Mouse (Mus musculus) embryonic facial prominence, embryonic 13.5 days (tissue): ENCODE results near the gene Edc4. TPM values are rescaled to one million over a fixed set of nuclear protein-coding genes. Genes with fewer than 3 reads are reported as not detected.

Experiments
- ATAC-seq: fragments of 200-750 bp; cut with Nextera tagmentation; 2 replicates; pipeline ENCODE4 v1.8.0; 2017; ENCODE audit warnings: low read depth; ENCODE audit not compliant: insufficient number of reproducible peaks, insufficient read depth, low FRiP score, low TSS enrichment
- H3K27ac ChIP-seq: fragments of 300-500 bp; sonication (generic); 2 replicates; pipeline ENCODE4 v1.5.1; 2015; ENCODE audit warnings: moderate library complexity, mild to moderate bottlenecking, inconsistent platforms
- H3K27me3 ChIP-seq: fragments of 300-500 bp; sonication (generic); 2 replicates; pipeline ENCODE4 v1.6.1; 2015; ENCODE audit warnings: mild to moderate bottlenecking, inconsistent platforms
- H3K36me3 ChIP-seq: fragments of 300-500 bp; sonication (generic); 2 replicates; pipeline ENCODE4 v1.6.1; 2015; ENCODE audit warnings: mild to moderate bottlenecking, inconsistent platforms
- H3K4me1 ChIP-seq: fragments of 300-500 bp; sonication (generic); 2 replicates; pipeline ENCODE4 v1.6.1; 2015; ENCODE audit warnings: inconsistent platforms
- H3K4me2 ChIP-seq: fragments of 300-500 bp; sonication (generic); 2 replicates; pipeline ENCODE4 v1.6.1; 2015; ENCODE audit warnings: moderate library complexity, mild to moderate bottlenecking, inconsistent platforms
- H3K4me3 ChIP-seq: fragments of 300-500 bp; sonication (generic); 2 replicates; pipeline ENCODE4 v1.5.1; 2015; ENCODE audit warnings: mild to moderate bottlenecking, inconsistent platforms
- H3K9ac ChIP-seq: fragments of 300-500 bp; sonication (generic); 2 replicates; pipeline ENCODE4 v1.6.1; 2015; ENCODE audit warnings: mild to moderate bottlenecking, inconsistent platforms
- H3K9me3 ChIP-seq: fragments of 300-500 bp; sonication (generic); 2 replicates; pipeline ENCODE4 v1.6.1; 2016; ENCODE audit warnings: inconsistent platforms
- WGBS: fragments of 180-500 bp; shearing (Covaris S2); methylation state at CpG from one replicate; pipeline ENCODE4 v1.1.7; 2015; ENCODE audit warnings: mixed read lengths; 5-methylcytosine and 5-hydroxymethylcytosine counted together
- polyA plus RNA-seq: library from polyadenylated mRNA; unstranded; fragments of >200 nt; fragmentation: Nextera tagmentation; extraction: Ambion mirVana; gene quantifications from 2 replicates; pipeline ENCODE4 v1.2.1, GENCODE M21; 2015

The Edc4 gene
- polyA plus RNA-seq, 1 experiment from 2014 or later, result 58.3 TPM

DNA sequence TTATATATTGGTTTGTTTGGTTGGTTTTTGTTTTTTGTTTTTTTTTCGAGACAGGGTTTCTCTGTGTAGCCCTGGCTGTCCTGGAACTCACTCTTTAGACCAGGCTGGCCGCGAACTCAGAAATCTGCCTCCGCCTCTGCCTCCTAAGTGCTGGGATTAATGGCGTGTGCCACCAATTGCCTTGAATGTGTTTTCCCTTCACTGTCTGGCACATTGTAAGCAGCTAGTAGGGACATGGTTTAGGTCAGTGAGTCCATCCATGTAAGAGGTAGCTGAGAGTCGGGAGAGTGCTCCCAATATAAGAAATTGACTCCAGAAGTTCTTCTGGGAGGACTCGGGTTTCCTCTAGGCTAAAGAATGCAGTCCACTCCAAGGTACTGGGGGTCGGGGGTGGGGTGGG is 26.4 kb upstream of the Edc4 start:
- no peaks in the 10 kb centered on the region for H3K9me3 ChIP-seq
- no peak for ATAC-seq
- H3K4me3 ChIP-seq, result peak overlapping the region; percentile 84
- peak overlapping the region; percentile 83; the same call in 1 of the 2 replicates for H3K27ac ChIP-seq
- H3K9ac ChIP-seq, result peak overlapping the region; percentile 88
- H3K27me3 ChIP-seq, result no peaks in the 10 kb centered on the region
- WGBS, result 24% methylated on average over 8 of the region's 8 CpGs
- peak overlapping the region; percentile 99 for H3K4me2 ChIP-seq
- peaks cover 45% of the 10 kb centered on the region for H3K4me1 ChIP-seq
- peaks cover 12% of the 10 kb centered on the region for H3K36me3 ChIP-seq

GRCm38 (mm10) chr8:105854715-105855216 is 25.9 kb upstream of the Edc4 start, which contains the start of gene Thap11:
Gene Thap11, plus strand, starts transcription at chr8:105855132.
- Histone ChIP-seq H3K4me2 (peak within 1 kb of the TSS; percentile 99), H3K27ac (peak within 1 kb of the TSS; percentile 83), H3K9me3 (no peaks in the 10 kb centered on the region), H3K9ac (peak within 1 kb of the TSS; percentile 88), H3K27me3 (no peaks in the 10 kb centered on the region), H3K4me3 (peak within 1 kb of the TSS; percentile 84), H3K36me3 (peaks cover 8% of the 10 kb centered on the region), H3K4me1 (peaks cover 50% of the 10 kb centered on the region)
- WGBS, result under 1% methylated on average over 43 of the region's 43 CpGs
- peak; percentile 89 for ATAC-seq

DNA sequence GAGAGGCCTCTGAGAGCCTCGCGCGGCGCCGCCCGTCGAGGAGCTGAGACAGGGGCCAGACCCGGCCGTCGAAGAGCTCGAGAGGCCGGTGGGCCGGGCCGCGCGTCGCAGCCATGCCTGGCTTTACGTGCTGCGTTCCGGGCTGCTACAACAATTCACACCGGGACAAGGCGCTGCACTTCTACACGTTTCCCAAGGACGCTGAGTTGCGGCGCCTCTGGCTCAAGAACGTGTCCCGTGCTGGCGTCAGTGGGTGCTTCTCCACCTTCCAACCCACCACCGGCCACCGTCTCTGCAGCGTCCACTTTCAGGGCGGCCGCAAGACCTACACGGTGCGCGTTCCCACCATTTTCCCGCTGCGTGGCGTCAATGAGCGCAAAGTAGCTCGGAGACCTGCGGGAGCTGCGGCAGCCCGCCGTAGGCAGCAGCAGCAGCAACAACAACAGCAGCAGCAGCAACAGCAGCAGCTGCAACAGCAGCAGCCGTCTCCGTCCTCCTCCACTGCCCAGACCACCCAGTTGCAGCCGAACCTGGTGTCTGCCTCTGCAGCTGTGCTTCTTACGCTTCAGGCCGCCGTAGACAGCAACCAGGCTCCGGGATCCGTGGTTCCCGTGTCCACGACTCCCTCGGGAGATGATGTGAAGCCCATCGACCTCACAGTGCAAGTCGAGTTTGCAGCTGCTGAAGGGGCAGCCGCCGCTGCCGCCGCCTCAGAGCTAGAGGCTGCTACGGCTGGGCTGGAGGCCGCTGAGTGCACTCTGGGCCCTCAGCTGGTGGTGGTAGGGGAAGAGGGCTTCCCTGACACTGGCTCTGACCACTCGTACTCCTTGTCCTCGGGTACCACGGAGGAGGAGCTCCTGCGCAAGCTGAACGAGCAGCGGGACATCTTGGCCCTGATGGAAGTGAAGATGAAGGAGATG is 25.2 kb upstream of the Edc4 start:
- Histone ChIP-seq H3K4me3 (peak overlapping the region; percentile 84), H3K9ac (peak overlapping the region; percentile 88), H3K27ac (peak overlapping the region; percentile 83), H3K4me1 (peaks cover 50% of the 10 kb centered on the region), H3K4me2 (peak overlapping the region; percentile 99), H3K9me3 (no peaks in the 10 kb centered on the region), H3K36me3 (peaks cover 7% of the 10 kb centered on the region; the same call in 1 of the 2 replicates), H3K27me3 (no peaks in the 10 kb centered on the region)
- ATAC-seq, result peak; percentile 28
- under 1% methylated on average over 71 of the region's 71 CpGs for WGBS

- no peaks in the 10 kb centered on the region for H3K9me3 ChIP-seq
- ATAC-seq, result no peak
- peak overlapping the region; percentile 84 for H3K4me3 ChIP-seq
- H3K4me1 ChIP-seq, result peaks cover 47% of the 10 kb centered on the region
- H3K9ac ChIP-seq, result peak overlapping the region; percentile 88
- H3K27me3 ChIP-seq, result no peaks in the 10 kb centered on the region
- H3K4me2 ChIP-seq, result peak overlapping the region; percentile 99
- H3K36me3 ChIP-seq, result peaks cover 7% of the 10 kb centered on the region; the same call in 1 of the 2 replicates
- peak overlapping the region; percentile 83 for H3K27ac ChIP-seq
- 19% methylated on average over 15 of the region's 15 CpGs for WGBS
These were observed 24.4 kb upstream of the Edc4 start for GRCm38 (mm10) chr8:105856168-105856835.

- Histone ChIP-seq H3K9me3 (no peaks in the 10 kb centered on the region), H3K4me2 (peak overlapping the region; percentile 99), H3K4me3 (no peak overlapping the region), H3K27ac (no peak overlapping the region; the same call in 1 of the 2 replicates), H3K36me3 (peaks cover 7% of the 10 kb centered on the region; the same call in 1 of the 2 replicates), H3K9ac (no peak overlapping the region), H3K27me3 (no peaks in the 10 kb centered on the region), H3K4me1 (peaks cover 60% of the 10 kb centered on the region)
- WGBS, result 85% methylated on average over 5 of the region's 5 CpGs
- no peak for ATAC-seq
These were observed 22.2 kb upstream of the Edc4 start for GRCm38 (mm10) chr8:105858495-105858894.

- no peak overlapping the region for H3K4me3 ChIP-seq
- ATAC-seq, result no peak
- 0 out of 2 replicates have a peak overlapping the region, but pooled peaks have one; percentile 66 for H3K9ac ChIP-seq
- H3K4me2 ChIP-seq, result peak overlapping the region; percentile 87
- H3K36me3 ChIP-seq, result peaks cover 7% of the 10 kb centered on the region; the same call in 1 of the 2 replicates
- no peaks in the 10 kb centered on the region for H3K9me3 ChIP-seq
- peak overlapping the region; percentile 94 for H3K27ac ChIP-seq
- 78% methylated on average over 5 of the region's 5 CpGs for WGBS
- H3K4me1 ChIP-seq, result peaks cover 64% of the 10 kb centered on the region
- H3K27me3 ChIP-seq, result no peaks in the 10 kb centered on the region
These were observed 21.4 kb upstream of the Edc4 start for GRCm38 (mm10) chr8:105859314-105859713.

DNA sequence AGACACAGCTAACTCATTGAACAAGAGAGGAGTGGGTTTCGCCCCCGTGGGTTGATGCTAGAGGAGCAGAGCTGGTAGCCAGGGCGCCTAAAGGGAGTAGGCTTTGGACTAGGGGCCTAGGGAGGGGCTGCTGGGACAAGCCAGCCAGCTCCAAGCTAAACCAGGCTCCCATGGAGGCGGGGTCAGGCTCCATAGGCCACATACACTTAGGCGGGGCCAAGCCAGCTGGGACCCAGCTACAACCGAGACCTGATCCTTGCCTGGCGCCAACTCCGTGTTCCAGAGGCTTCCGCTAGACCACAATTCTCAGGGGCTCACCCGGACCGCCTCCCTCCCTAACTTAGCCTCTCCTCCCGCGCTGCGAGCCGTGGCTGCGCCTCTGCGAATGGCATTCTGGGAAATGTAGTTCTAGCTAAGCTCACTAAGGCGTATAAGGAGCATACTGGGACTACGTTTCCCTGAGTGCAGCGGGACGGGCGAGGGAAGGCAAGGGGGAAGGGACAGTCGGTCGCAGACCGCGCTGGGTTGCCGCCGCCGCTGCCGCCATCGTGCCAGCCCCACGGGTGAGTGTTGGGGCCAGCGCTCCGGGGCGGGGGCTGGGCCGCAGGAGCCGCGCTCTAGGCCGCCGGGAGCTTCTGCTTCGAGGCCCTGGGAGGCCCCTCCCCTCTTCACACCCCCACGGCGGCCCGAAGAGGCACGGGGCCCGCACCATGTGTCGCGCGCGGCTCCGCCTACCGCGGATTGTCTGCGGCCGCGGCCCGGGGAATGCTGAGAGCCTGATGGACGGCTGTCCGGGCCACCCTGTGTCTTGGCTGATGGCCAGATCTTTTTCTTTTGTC is 20.3 kb upstream of the Edc4 start, which contains the start of gene Nutf2:
Gene Nutf2, plus strand, starts transcription at position 438 of the 839 bp plus-strand sequence.
- Histone ChIP-seq H3K27me3 (no peaks in the 10 kb centered on the region), H3K36me3 (peaks cover 12% of the 10 kb centered on the region), H3K4me2 (peak within 1 kb of the TSS; percentile 87), H3K9me3 (no peaks in the 10 kb centered on the region), H3K9ac (peak within 1 kb of the TSS; percentile 95), H3K27ac (peak within 1 kb of the TSS; percentile 94), H3K4me1 (peaks cover 65% of the 10 kb centered on the region), H3K4me3 (peak within 1 kb of the TSS; percentile 98)
- peak; percentile 98 for ATAC-seq
- WGBS, result under 1% methylated on average over 59 of the region's 59 CpGs

DNA sequence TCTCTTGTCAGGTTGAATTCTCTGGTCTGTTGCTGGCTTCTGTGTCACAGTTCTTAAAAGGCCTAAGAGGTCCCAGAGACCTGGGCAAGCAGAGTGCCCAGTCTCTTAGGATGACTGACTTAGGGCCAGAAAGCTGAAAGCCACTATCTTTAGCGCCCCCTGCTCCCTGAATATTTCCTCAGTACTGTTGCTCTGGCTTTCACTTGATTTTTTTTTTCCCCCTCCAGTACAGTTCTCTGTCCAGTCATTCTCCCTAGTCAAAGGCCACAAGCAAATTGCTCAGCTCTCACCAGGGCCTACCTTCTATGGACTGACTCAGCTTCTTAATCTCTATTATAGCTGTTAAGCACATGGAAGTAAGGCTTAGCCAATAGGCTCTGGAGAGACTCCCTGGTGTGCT is 18.7 kb upstream of the Edc4 start:
- H3K9me3 ChIP-seq, result no peaks in the 10 kb centered on the region
- H3K4me2 ChIP-seq, result peak overlapping the region; percentile 87
- no peak for ATAC-seq
- H3K4me3 ChIP-seq, result peak overlapping the region; percentile 98
- H3K27me3 ChIP-seq, result no peaks in the 10 kb centered on the region
- peaks cover 54% of the 10 kb centered on the region for H3K4me1 ChIP-seq
- WGBS, result 13% methylated on average over 1 of the region's 1 CpGs
- no peak overlapping the region for H3K27ac ChIP-seq
- H3K9ac ChIP-seq, result peak overlapping the region; percentile 95
- H3K36me3 ChIP-seq, result peaks cover 26% of the 10 kb centered on the region

DNA sequence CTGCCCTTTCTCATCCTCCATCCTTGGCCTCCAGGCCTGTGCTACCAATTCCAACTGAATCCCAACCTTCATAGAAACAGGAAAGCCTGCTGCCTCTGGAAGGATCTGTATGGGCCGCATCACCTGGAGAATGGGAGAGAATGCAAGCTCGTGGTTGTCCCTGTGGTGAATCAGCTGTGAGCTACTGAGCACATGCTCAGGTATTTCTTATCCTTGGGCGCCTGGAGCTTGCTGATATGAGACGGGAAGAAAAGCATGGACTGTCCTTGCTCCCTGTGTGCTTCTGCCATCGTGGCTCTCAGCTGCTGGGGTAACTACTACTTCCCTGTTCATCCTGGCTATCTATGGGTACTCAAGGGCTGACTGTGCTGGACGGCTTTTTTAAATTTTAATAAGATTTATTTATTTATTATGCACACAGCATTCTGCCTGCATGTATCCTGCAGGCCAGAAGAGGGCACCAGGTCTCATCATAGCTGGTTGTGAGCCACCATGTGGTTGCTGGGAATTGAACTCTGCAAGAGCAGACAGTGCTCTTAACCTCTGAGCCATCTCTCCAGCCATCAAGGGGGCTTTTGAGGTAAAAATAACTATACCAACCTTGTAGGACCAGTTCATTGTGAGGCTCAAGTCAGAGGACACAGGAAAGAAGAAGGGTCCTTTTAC is 14.2 kb upstream of the Edc4 start:
- Histone ChIP-seq H3K4me1 (peaks cover 20% of the 10 kb centered on the region), H3K9me3 (no peaks in the 10 kb centered on the region), H3K9ac (no peak overlapping the region), H3K4me3 (no peak overlapping the region), H3K27ac (no peak overlapping the region), H3K36me3 (peaks cover 59% of the 10 kb centered on the region), H3K27me3 (no peaks in the 10 kb centered on the region), H3K4me2 (no peak overlapping the region)
- 85% methylated on average over 6 of the region's 6 CpGs for WGBS
- no peak for ATAC-seq

GRCm38 (mm10) chr8:105874301-105874700 is 6.4 kb upstream of the Edc4 start:
- H3K36me3 ChIP-seq, result peaks cover 80% of the 10 kb centered on the region
- H3K27me3 ChIP-seq, result no peaks in the 10 kb centered on the region
- no peaks in the 10 kb centered on the region for H3K4me1 ChIP-seq
- H3K27ac ChIP-seq, result no peak overlapping the region
- H3K9me3 ChIP-seq, result no peaks in the 10 kb centered on the region
- no peak for ATAC-seq
- H3K4me2 ChIP-seq, result no peak overlapping the region
- H3K4me3 ChIP-seq, result no peak overlapping the region
- 88% methylated on average over 6 of the region's 6 CpGs for WGBS
- H3K9ac ChIP-seq, result no peak overlapping the region
